Mouse (Mus musculus) myocyte (in vitro differentiated cells): Measurements from ENCODE around the gene Clca3a2. TPM values are rescaled to one million over a fixed set of nuclear protein-coding genes. Genes with fewer than 3 reads are reported as not detected.
"Not testable (repeated sequence)": the region's sequence is repeated elsewhere in the genome, so short reads cannot be mapped to it uniquely, and the experiment has no call there.

Experiments
- H3K27me3 ChIP-seq: one replicate; pipeline ENCODE4 v1.6.1; 2011; ENCODE audit not compliant: control insufficient read depth, insufficient read depth, insufficient read length
- H3K36me3 ChIP-seq: one replicate; pipeline ENCODE4 v1.6.1; 2011; ENCODE audit not compliant: control insufficient read depth, insufficient read depth
- H3K4me2 ChIP-seq: one replicate; pipeline ENCODE4 v1.6.1; 2011; ENCODE audit warnings: low read depth, control low read depth
- H3K4me3 ChIP-seq: one replicate; pipeline ENCODE4 v1.5.1; 2011; ENCODE audit warnings: mild to moderate bottlenecking, control low read depth, moderate library complexity
- H3K79me2 ChIP-seq: one replicate; pipeline ENCODE4 v1.6.1; 2011; ENCODE audit not compliant: control insufficient read depth, insufficient read depth
- H3ac ChIP-seq: one replicate; pipeline ENCODE4 v1.6.1; 2011; ENCODE audit not compliant: control insufficient read depth, insufficient read length
- CEBPB ChIP-seq: IDR thresholded peaks from 2 replicates; pipeline ENCODE4 v1.6.1; 2011; ENCODE audit warnings: mild to moderate bottlenecking, moderate library complexity; ENCODE audit not compliant: poor library complexity, insufficient read depth, severe bottlenecking
- E2F4 ChIP-seq: IDR thresholded peaks from one replicate; pipeline ENCODE4 v1.6.1; 2011; ENCODE audit warnings: mild to moderate bottlenecking, control low read depth, moderate library complexity; ENCODE audit not compliant: insufficient read depth
- MAX ChIP-seq: IDR thresholded peaks from one replicate; pipeline ENCODE4 v1.6.1; 2011; ENCODE audit warnings: low read depth, mild to moderate bottlenecking, control low read depth
- MYOD1 ChIP-seq, 3 experiments: IDR thresholded peaks; one replicate each; pipeline ENCODE4 v1.6.1; 2011; ENCODE audit warnings: control low read depth in 2 of 3, low read depth in 2 of 3, mild to moderate bottlenecking in 2 of 3, moderate library complexity in 1 of 3; ENCODE audit not compliant: insufficient read length in 2 of 3, control insufficient read depth in 1 of 3
- MYOG ChIP-seq, 3 experiments: IDR thresholded peaks; one replicate each; pipeline ENCODE4 v1.6.1; 2011; ENCODE audit warnings: control low read depth in 2 of 3, low read depth in 2 of 3, mild to moderate bottlenecking in 2 of 3; ENCODE audit not compliant: insufficient read length in 2 of 3, control insufficient read depth in 1 of 3, insufficient read depth in 1 of 3
- POLR2A ChIP-seq: IDR thresholded peaks from one replicate; pipeline ENCODE4 v1.6.1; 2011; ENCODE audit warnings: low read depth, mild to moderate bottlenecking, control low read depth, moderate library complexity; ENCODE audit not compliant: insufficient read length
- POLR2AphosphoS2 ChIP-seq: IDR thresholded peaks from one replicate; pipeline ENCODE4 v1.6.1; 2011; ENCODE audit warnings: low read depth, control low read depth; ENCODE audit not compliant: insufficient read length
- REST ChIP-seq: IDR thresholded peaks from one replicate; pipeline ENCODE4 v1.6.1; 2011; ENCODE audit warnings: mild to moderate bottlenecking, control low read depth, moderate library complexity; ENCODE audit not compliant: insufficient read depth, insufficient read length
- SRF ChIP-seq: IDR thresholded peaks from one replicate; pipeline ENCODE4 v1.6.1; 2011; ENCODE audit warnings: low read depth; ENCODE audit not compliant: control insufficient read depth, insufficient read length
- TCF12 ChIP-seq: IDR thresholded peaks from one replicate; pipeline ENCODE4 v1.6.1; 2011; ENCODE audit warnings: mild to moderate bottlenecking, control low read depth; ENCODE audit not compliant: poor library complexity, insufficient read depth, severe bottlenecking
- TCF3 ChIP-seq: IDR thresholded peaks from one replicate; pipeline ENCODE4 v1.6.1; 2011; ENCODE audit warnings: low read depth, control low read depth; ENCODE audit not compliant: insufficient read length
- polyA plus RNA-seq: library from polyadenylated mRNA; unstranded; fragments of >200 nt; fragmentation: generic; extraction: Trizol; gene quantifications from one replicate; pipeline ENCODE4 v1.2.1, GENCODE M21; 2012; ENCODE audit warnings: missing spikeins

Clca3a2 gene
- polyA plus RNA-seq, 1 experiment = not detected

GRCm38 (mm10) chr3:144753120-144753519 is 66.2 kb downstream of the Clca3a2 start:
- Histone ChIP-seq H3K36me3 (no peaks in the 10 kb centered on the region), H3K79me2 (no peaks in the 10 kb centered on the region)
- TF ChIP-seq SRF (no peak), MYOD1 (IDR thresholded peaks at IDR 0.05; ENCODE audit: control insufficient read depth in 1 of 3, insufficient read length in 2 of 3, low read depth in 2 of 3) (no peak), POLR2AphosphoS2 (no peak), REST (no peak), CEBPB (no peak), TCF12 (no peak), POLR2A (no peak), MYOG (IDR thresholded peaks at IDR 0.05; ENCODE audit: control insufficient read depth in 1 of 3, insufficient read depth in 1 of 3, insufficient read length in 2 of 3, low read depth in 2 of 3) (no peak), TCF3 (no peak), E2F4 (no peak), MAX (no peak)

GRCm38 (mm10) chr3:144749062-144749963 is 70.0 kb downstream of the Clca3a2 start:
- not testable (repeated sequence) for H3K27me3 ChIP-seq, H3K36me3 ChIP-seq, H3K4me3 ChIP-seq, H3K79me2 ChIP-seq, H3K4me2 ChIP-seq, H3ac ChIP-seq

More at GRCm38 (mm10) chr3:144753120-144753519, 66.2 kb downstream of the Clca3a2 start:
- H3K4me3 ChIP-seq = no peak overlapping the region
- H3K4me2 ChIP-seq = no peak overlapping the region
- H3K27me3 ChIP-seq = no peaks in the 10 kb centered on the region
- no peak overlapping the region for H3ac ChIP-seq

GRCm38 (mm10) chr3:144747706-144748105 is 71.6 kb downstream of the Clca3a2 start:
- H3K4me2 ChIP-seq, H3K27me3 ChIP-seq, H3ac ChIP-seq, H3K79me2 ChIP-seq, H3K4me3 ChIP-seq, H3K36me3 ChIP-seq: not testable (repeated sequence)

Other genes with a start within 250 kb of the Clca3a2 start
- gene Hs2st1, start 249.3 kb downstream of the Clca3a2 start, polyA plus RNA-seq = 16.2 TPM
- 264 TPM for gene Selenof, start 249.2 kb downstream of the Clca3a2 start, polyA plus RNA-seq
- gene Sh3glb1, start 99.2 kb downstream of the Clca3a2 start, polyA plus RNA-seq = 288 TPM
- gene Clca3a1, start 58.5 kb downstream of the Clca3a2 start, polyA plus RNA-seq = not detected
- not detected for gene Clca3b, start 29.9 kb upstream of the Clca3a2 start, polyA plus RNA-seq
- 0.04 TPM for gene Clca4b, start 113.0 kb upstream of the Clca3a2 start, polyA plus RNA-seq
- gene Clca4a, start 155.6 kb upstream of the Clca3a2 start, polyA plus RNA-seq = 0.06 TPM
- gene Clca1, start 213.3 kb upstream of the Clca3a2 start, polyA plus RNA-seq = 0.02 TPM